Mouse (Mus musculus): Measurements from ENCODE around the gene Mrps23. TPM values are rescaled to one million over a fixed set of nuclear protein-coding genes. Genes with fewer than 3 reads are reported as not detected.

The Mrps23 gene
- polyA plus RNA-seq, 1 experiment from 2014 or later, result 44.0 TPM

DNA sequence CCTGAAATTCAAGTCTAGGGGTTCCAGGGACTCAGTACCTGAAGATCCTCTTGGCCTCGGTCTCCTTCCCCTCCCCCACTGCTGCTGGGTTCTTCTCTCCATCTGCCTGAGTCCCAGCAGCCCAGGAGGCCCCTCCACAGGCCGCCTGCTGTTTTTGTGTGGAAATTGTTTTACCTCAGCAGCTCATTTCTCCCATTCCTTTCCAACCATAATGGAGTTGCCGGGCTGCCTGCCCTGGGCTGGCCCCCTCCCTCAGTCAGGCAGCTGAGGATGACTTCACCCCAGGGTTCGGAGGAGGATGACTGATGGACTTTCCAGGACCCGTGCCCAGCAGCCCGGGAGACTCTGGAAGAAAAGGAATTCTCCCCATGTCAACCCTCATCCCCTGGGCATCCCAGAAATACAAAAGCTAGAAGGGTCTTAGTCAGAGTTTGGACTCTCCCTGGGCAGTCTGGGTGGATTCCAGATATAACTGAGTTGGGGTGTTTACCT, 23.7 kb upstream of the Mrps23 start:
- DNase-seq (no peak), ATAC-seq (ENCODE audit: low read depth) (no peak)
- Histone ChIP-seq H3K9ac (no peak overlapping the region), H3K27me3 (peaks cover 11% of the 10 kb centered on the region; the same call in 1 of the 2 replicates), H3K4me2 (no peak overlapping the region), H3K4me1 (replicated peaks) (peaks cover 10% of the 10 kb centered on the region), H3K27ac (no peak overlapping the region), H3K9me3 (replicated peaks) (no peaks in the 10 kb centered on the region), H3K36me3 (no peaks in the 10 kb centered on the region), H3K4me3 (replicated peaks) (no peak overlapping the region)
- 35% methylated on average over 6 of the region's 6 CpGs for WGBS (ENCODE audit: insufficient replicate concordance)

DNA sequence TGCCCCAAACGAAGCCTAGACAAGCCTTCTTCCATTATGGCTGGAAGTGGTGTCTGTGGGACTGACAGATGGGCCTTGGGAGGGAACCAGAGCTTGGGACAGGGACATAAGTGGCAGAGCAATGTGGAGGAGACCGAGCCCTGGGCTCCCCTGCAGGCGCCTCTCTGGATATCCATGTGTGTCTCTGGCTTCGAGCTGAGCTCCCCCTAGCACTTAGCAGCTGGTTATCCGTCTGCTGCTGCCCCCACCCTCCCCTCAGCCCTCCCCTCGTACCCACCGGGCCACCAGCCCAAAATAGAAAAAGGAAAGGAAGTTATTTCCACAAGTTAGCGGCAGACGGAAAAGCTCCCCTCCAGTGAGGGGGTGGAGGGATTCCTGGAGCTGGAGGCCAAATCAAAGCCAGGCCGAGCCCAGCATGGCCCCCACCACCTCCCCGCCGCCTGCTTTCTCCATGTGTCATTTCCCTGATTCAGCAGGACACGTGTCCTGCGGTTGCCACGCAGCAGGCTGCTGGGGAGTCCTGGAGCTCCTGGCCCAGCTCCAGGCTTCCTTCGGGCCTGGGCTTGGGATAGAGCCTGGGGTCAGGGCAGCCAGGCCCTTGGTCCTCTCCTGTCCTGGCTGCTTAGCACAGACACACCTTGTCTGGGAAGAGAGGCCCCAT, 23.1 kb upstream of the Mrps23 start:
- no peak overlapping the region; the same call in 1 of the 2 replicates for H3K9ac ChIP-seq
- no peak overlapping the region for H3K27ac ChIP-seq
- no peak overlapping the region for H3K4me3 ChIP-seq (replicated peaks)
- WGBS (ENCODE audit: insufficient replicate concordance), result 20% methylated on average over 16 of the region's 16 CpGs
- H3K36me3 ChIP-seq, result no peaks in the 10 kb centered on the region
- peaks cover 11% of the 10 kb centered on the region; the same call in 1 of the 2 replicates for H3K27me3 ChIP-seq
- ATAC-seq (ENCODE audit: low read depth) (peak; percentile 39; the same call in 1 of the 2 replicates), DNase-seq (no peak)
- peaks cover 10% of the 10 kb centered on the region for H3K4me1 ChIP-seq (replicated peaks)
- no peaks in the 10 kb centered on the region for H3K9me3 ChIP-seq (replicated peaks)
- H3K4me2 ChIP-seq, result no peak overlapping the region

- WGBS (ENCODE audit: insufficient replicate concordance), result 48% methylated on average over 17 of the region's 17 CpGs
Observed at GRCm38 (mm10) chr11:88184632-88185180, 19.5 kb upstream of the Mrps23 start.

DNA sequence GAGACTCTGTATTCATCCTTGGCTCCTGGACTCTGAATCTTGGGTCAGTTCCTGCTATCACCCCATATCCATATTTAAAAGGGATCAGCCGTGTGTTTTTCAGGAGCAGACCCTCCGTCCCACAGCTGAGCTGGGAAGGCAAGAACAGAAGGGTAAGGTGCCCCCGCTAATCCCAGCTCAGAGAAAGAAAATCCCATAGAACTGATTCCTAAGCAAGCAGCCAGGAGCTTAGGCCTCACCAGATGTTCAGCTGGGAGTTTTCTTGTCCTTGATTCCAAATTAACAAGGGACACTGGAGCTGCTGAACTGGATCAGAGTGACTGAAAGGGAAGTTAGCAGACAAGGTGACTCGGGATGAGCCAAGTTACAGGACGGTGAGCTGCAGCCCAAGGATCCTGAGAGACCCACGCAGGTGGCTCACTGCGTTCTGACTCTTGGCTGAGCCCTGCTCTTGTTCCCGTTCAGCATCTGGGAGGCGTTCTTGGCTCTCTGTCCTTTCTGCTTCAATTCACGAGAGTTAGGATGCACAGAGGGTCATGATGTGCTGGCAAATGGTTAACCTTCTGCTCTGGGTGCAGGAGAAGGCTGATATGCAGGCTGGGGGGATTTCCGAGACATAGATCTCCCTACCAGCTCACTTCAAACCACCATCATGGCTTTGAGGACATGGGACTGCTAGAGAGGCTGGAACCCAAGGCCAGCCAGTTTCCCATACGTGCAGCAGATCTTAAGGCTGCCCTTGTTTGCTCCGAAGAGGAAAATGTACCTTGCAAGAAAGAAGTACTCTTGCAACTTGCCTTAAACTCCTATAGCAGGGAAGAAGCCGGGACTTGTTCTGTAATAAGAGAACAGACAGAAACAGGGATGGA, 17.9 kb upstream of the Mrps23 start:
- H3K4me2 ChIP-seq, result no peak overlapping the region
- no peak overlapping the region for H3K9ac ChIP-seq
- H3K27ac ChIP-seq, result no peak overlapping the region
- WGBS (ENCODE audit: insufficient replicate concordance), result 65% methylated on average over 14 of the region's 14 CpGs
- H3K9me3 ChIP-seq (replicated peaks), result no peaks in the 10 kb centered on the region
- H3K4me3 ChIP-seq (replicated peaks), result no peak overlapping the region
- peaks cover 14% of the 10 kb centered on the region for H3K4me1 ChIP-seq (replicated peaks)
- DNase-seq (no peak), ATAC-seq (ENCODE audit: low read depth) (no peak)
- H3K36me3 ChIP-seq, result no peaks in the 10 kb centered on the region
- H3K27me3 ChIP-seq, result peaks cover 46% of the 10 kb centered on the region

More at GRCm38 (mm10) chr11:88184632-88185180, 19.5 kb upstream of the Mrps23 start:
- peaks cover 14% of the 10 kb centered on the region for H3K4me1 ChIP-seq (replicated peaks)
- H3K27ac ChIP-seq, result no peak overlapping the region
- H3K9ac ChIP-seq, result no peak overlapping the region
- H3K9me3 ChIP-seq (replicated peaks), result no peaks in the 10 kb centered on the region
- no peak overlapping the region for H3K4me3 ChIP-seq (replicated peaks)
- H3K4me2 ChIP-seq, result no peak overlapping the region
- no peaks in the 10 kb centered on the region for H3K36me3 ChIP-seq
- DNase-seq (no peak), ATAC-seq (ENCODE audit: low read depth) (no peak)
- H3K27me3 ChIP-seq, result peaks cover 36% of the 10 kb centered on the region

DNA sequence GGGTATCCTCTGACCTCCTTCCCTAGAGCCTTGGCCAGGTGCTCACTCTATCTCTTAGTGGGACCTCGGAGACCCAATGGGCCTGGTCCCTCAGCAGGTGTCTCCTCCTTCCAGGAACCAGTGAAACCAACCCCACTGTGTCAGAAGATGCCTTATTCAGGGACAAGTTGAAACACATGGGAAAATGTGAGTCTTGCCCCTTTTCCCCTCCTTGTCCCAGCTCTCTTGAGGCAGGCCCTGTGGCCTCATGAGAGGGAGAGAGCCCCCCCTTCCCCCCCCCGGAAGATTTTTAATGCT, 17.3 kb upstream of the Mrps23 start:
- Histone ChIP-seq H3K4me3 (replicated peaks) (no peak overlapping the region), H3K27me3 (peaks cover 49% of the 10 kb centered on the region), H3K4me2 (no peak overlapping the region), H3K27ac (no peak overlapping the region), H3K4me1 (replicated peaks) (peaks cover 10% of the 10 kb centered on the region), H3K9me3 (replicated peaks) (no peaks in the 10 kb centered on the region), H3K36me3 (no peaks in the 10 kb centered on the region), H3K9ac (no peak overlapping the region)
- WGBS (ENCODE audit: insufficient replicate concordance), result 40% methylated on average over 2 of the region's 2 CpGs
- no peak for ATAC-seq (ENCODE audit: low read depth)
- no peak for DNase-seq

DNA sequence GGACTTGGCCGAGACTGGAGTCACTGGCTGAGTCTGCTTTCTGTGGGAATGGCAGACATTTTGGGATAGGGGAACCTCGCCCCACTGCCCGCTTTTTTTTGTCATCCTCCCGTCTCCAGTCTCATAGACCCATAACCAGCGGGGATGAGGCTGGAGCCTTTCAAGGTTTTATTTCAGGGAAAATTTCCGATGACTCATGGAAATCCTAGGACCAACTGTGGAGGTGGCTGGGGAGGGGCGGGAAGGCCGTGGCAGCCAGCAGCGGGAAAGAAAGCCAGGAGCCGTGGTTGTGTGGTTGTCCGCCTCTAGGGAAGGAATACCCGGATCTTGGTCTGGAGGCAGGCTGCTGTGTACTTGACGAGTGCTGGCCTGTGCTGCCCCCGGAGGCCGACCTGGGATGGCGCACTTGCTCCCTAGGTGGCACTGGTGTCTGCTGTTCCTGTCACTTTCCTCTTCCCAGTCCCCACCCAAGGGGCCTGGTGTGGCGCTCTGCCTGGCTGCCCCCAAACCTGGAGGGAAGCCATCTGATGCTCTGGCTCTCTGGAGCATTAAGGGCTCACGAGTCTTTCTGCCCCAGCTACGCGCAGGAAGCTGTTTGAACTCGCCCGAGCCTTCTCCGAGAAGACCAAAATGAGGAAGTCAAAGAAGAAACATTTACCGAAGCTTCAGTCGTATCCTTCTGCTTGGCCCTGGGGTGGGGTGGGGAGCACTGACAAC, 16.6 kb upstream of the Mrps23 start:
- ATAC-seq (ENCODE audit: low read depth) (peak; percentile 76), DNase-seq (peak; percentile 49)
- Histone ChIP-seq H3K4me1 (replicated peaks) (peaks cover 10% of the 10 kb centered on the region), H3K4me3 (replicated peaks) (0 out of 2 replicates have a peak overlapping the region, but pooled peaks have one; percentile 12), H3K27me3 (peaks cover 56% of the 10 kb centered on the region), H3K9me3 (replicated peaks) (no peaks in the 10 kb centered on the region), H3K4me2 (peak overlapping the region; percentile 48), H3K27ac (no peak overlapping the region), H3K36me3 (no peaks in the 10 kb centered on the region), H3K9ac (peak overlapping the region; percentile 3; the same call in 1 of the 2 replicates)
- WGBS (ENCODE audit: insufficient replicate concordance), result 9% methylated on average over 25 of the region's 25 CpGs

DNA sequence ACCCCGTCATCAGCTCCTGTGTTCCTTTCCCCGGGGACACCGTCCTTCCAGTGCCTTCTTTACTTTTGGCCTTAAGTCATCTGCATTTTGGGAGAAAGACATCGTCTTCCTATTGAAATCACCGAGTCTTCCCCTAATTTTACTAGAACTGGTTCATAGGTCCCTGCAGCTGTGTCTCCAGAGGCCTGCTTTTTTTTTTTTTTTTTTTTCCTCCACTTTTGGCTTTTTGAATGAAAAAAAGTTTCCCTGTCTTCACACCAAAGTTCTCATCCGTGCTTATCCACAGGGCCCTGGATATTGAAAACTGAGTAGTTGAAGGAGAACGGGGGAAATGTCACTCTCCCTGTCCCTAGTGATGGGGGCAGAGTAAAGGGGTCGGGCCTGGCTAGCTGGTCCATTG, 16.0 kb upstream of the Mrps23 start:
- no peak for ATAC-seq (ENCODE audit: low read depth)
- H3K36me3 ChIP-seq, result no peaks in the 10 kb centered on the region
- peaks cover 10% of the 10 kb centered on the region for H3K4me1 ChIP-seq (replicated peaks)
- H3K27ac ChIP-seq, result no peak overlapping the region
- no peak for DNase-seq
- H3K9me3 ChIP-seq (replicated peaks), result no peaks in the 10 kb centered on the region
- no peak overlapping the region for H3K9ac ChIP-seq
- H3K4me2 ChIP-seq, result peak overlapping the region; percentile 48
- 27% methylated on average over 8 of the region's 8 CpGs for WGBS (ENCODE audit: insufficient replicate concordance)
- no peak overlapping the region for H3K4me3 ChIP-seq (replicated peaks)
- peaks cover 59% of the 10 kb centered on the region for H3K27me3 ChIP-seq

DNA sequence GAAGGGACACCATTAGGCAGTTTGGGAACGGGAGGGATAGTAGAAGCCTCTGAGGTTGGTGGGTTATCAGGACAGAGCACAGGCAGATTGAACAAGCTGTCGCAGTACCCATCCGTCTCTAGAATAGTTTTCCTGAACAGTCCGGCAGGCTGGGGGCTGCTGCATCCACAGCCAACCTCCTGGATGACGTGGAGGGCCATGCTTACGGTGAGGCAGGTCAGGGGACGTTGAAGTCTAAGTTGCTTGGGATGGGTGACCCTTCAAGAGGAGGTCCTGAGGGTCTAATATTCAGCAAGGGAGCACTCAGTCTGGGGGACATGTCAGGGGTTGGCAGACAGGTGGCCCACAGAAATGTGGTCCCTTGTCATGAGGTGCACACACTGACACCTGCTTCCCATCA, 15.6 kb upstream of the Mrps23 start:
- Histone ChIP-seq H3K4me3 (replicated peaks) (no peak overlapping the region), H3K9ac (no peak overlapping the region), H3K4me1 (replicated peaks) (peaks cover 13% of the 10 kb centered on the region), H3K27ac (no peak overlapping the region), H3K9me3 (replicated peaks) (no peaks in the 10 kb centered on the region), H3K27me3 (peaks cover 61% of the 10 kb centered on the region), H3K36me3 (no peaks in the 10 kb centered on the region), H3K4me2 (no peak overlapping the region)
- WGBS (ENCODE audit: insufficient replicate concordance), result 61% methylated on average over 7 of the region's 7 CpGs
- no peak for ATAC-seq (ENCODE audit: low read depth)
- DNase-seq, result no peak

DNA sequence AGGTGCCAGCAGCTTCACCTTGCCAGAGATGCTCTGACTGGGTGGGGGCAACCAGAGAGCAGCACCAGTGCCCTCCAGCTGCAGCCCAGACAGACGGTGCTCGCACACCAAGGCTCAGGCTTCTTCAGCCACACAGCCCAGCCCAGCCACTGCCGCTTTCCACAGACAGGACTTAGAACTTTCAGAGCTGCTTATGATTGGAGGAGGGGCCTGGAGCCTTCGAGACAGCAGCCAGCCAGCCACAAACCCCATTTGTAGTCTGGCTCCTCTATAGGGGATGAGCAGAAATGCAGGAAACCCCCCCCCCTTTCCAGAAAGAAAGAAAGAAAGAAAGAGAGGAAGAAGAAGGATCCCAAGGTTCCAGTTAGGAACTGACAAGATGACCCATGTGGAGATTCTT, 11.6 kb upstream of the Mrps23 start:
- ATAC-seq (ENCODE audit: low read depth) (no peak), DNase-seq (no peak)
- WGBS (ENCODE audit: insufficient replicate concordance), result 7% methylated on average over 4 of the region's 4 CpGs
- no peak overlapping the region for H3K27ac ChIP-seq
- no peak overlapping the region for H3K4me3 ChIP-seq (replicated peaks)
- no peaks in the 10 kb centered on the region for H3K9me3 ChIP-seq (replicated peaks)
- H3K4me1 ChIP-seq (replicated peaks), result peaks cover 5% of the 10 kb centered on the region; the same call in 1 of the 2 replicates
- H3K36me3 ChIP-seq, result no peaks in the 10 kb centered on the region
- H3K9ac ChIP-seq, result no peak overlapping the region
- no peak overlapping the region for H3K4me2 ChIP-seq
- H3K27me3 ChIP-seq, result peaks cover 83% of the 10 kb centered on the region

DNA sequence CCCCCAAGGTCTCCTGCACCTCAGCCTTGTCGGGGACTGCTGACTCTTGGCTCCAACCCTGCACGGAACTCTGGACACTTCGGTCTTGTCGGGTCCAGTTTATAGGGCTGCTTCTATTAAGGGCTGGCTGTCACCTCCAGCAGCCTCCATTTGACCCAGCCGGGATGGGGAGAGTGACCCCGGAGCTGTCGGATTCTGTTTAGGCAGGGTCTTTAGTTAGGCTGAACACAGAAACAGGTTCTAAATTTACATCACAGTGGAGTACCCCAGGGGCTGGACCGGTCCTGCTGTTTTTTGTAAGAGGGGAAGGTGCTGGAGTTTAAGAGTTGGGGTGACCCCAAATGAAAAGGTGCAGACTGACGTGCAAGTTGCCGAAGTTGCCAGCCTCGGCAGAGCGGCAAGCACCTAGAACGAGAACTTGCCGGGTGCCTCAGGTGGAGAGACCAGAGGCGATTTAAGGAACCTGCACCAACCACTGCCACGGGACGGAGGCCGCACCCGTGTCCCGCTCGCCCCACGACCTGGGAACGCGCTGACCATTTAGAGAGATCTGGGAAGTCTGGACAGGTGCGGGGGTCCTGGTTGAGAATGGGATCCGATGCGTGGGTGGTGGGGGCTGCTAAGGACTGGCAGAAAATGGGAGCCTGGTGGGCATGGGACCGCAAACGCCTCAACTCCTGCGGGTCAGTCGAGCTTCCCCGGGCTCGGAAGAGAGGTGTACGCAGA, 10.9 kb upstream of the Mrps23 start:
- WGBS (ENCODE audit: insufficient replicate concordance), result 3% methylated on average over 34 of the region's 34 CpGs
- H3K27me3 ChIP-seq, result peaks cover 88% of the 10 kb centered on the region
- no peaks in the 10 kb centered on the region for H3K9me3 ChIP-seq (replicated peaks)
- peaks cover 5% of the 10 kb centered on the region; the same call in 1 of the 2 replicates for H3K4me1 ChIP-seq (replicated peaks)
- no peak for ATAC-seq (ENCODE audit: low read depth)
- H3K4me3 ChIP-seq (replicated peaks), result peak overlapping the region; percentile 25; the same call in 1 of the 2 replicates
- no peak overlapping the region for H3K27ac ChIP-seq
- no peak overlapping the region for H3K9ac ChIP-seq
- H3K4me2 ChIP-seq, result peak overlapping the region; percentile 41
- no peaks in the 10 kb centered on the region for H3K36me3 ChIP-seq
- DNase-seq, result no peak
